Mouse (Mus musculus): Measurements from ENCODE around the gene Rnase9.

Gene Rnase9

GRCm38 (mm10) chr14:51041769-51042168 lies at the start of gene Rnase9:
Gene Rnase9, minus strand, starts transcription at chr14:51041869.
- no peak for DNase-seq (ENCODE audit: low spot score)

GRCm38 (mm10) chr14:51090077-51090781 lies 48.6 kb upstream of the Rnase9 start:
- peak; percentile 75 for DNase-seq (ENCODE audit: low spot score)

GRCm38 (mm10) chr14:51089674-51090076 lies 48.0 kb upstream of the Rnase9 start:
- DNase-seq (ENCODE audit: low spot score), result no peak

GRCm38 (mm10) chr14:51088970-51089673 lies 47.5 kb upstream of the Rnase9 start:
- peak; percentile 93 for DNase-seq (ENCODE audit: low spot score)

GRCm38 (mm10) chr14:51088166-51088969 lies 46.7 kb upstream of the Rnase9 start:
- DNase-seq (ENCODE audit: low spot score), result peak; percentile 85

GRCm38 (mm10) chr14:51087762-51088161 lies 46.1 kb upstream of the Rnase9 start:
- DNase-seq (ENCODE audit: low spot score), result no peak

- no peak for DNase-seq (ENCODE audit: low spot score)
Measured at GRCm38 (mm10) chr14:51085911-51086310, 44.2 kb upstream of the Rnase9 start.

- DNase-seq (ENCODE audit: low spot score), result no peak
Measured at GRCm38 (mm10) chr14:51085086-51085485, 43.4 kb upstream of the Rnase9 start.

- DNase-seq (ENCODE audit: low spot score), result no peak
Measured at GRCm38 (mm10) chr14:51083805-51084204, 42.1 kb upstream of the Rnase9 start.

- DNase-seq (ENCODE audit: low spot score), result peak; percentile 50
Measured at GRCm38 (mm10) chr14:51082599-51083581, 41.2 kb upstream of the Rnase9 start.

- no peak for DNase-seq (ENCODE audit: low spot score)
Measured at GRCm38 (mm10) chr14:51081035-51081434, 39.4 kb upstream of the Rnase9 start.

GRCm38 (mm10) chr14:51079180-51079579 lies 37.5 kb upstream of the Rnase9 start:
- DNase-seq (ENCODE audit: low spot score), result no peak

- DNase-seq (ENCODE audit: low spot score), result no peak
Measured at GRCm38 (mm10) chr14:51074335-51074734, 32.7 kb upstream of the Rnase9 start, which contains the start of gene Olfr750. Gene Olfr750, minus strand, starts transcription at chr14:51074435.

GRCm38 (mm10) chr14:51069617-51070016 lies 27.9 kb upstream of the Rnase9 start:
- no peak for DNase-seq (ENCODE audit: low spot score)

GRCm38 (mm10) chr14:51068956-51069355 lies 27.3 kb upstream of the Rnase9 start:
- no peak for DNase-seq (ENCODE audit: low spot score)

GRCm38 (mm10) chr14:51060761-51061160 lies 19.1 kb upstream of the Rnase9 start:
- DNase-seq (ENCODE audit: low spot score), result no peak

- no peak for DNase-seq (ENCODE audit: low spot score)
Measured at GRCm38 (mm10) chr14:51057401-51057831, 15.7 kb upstream of the Rnase9 start, which contains the start of gene Rnase12. Gene Rnase12, minus strand, starts transcription at chr14:51057661.

GRCm38 (mm10) chr14:51054243-51055237 lies 12.9 kb upstream of the Rnase9 start:
- peak; percentile 70 for DNase-seq (ENCODE audit: low spot score)

GRCm38 (mm10) chr14:51053176-51053575 lies 11.5 kb upstream of the Rnase9 start:
- DNase-seq (ENCODE audit: low spot score), result no peak

- DNase-seq (ENCODE audit: low spot score), result no peak
Measured at GRCm38 (mm10) chr14:51051941-51052340, 10.3 kb upstream of the Rnase9 start.

Measured in testis, postnatal 14 days (tissue).